Mouse (Mus musculus) forebrain, postnatal 0 days (tissue): ENCODE data around the gene Emg1. TPM values are rescaled to one million over a fixed set of nuclear protein-coding genes. Genes with fewer than 3 reads are reported as not detected.

Experiments
- ATAC-seq: fragments of 200-750 bp; cut with Nextera tagmentation; 2 replicates; pipeline ENCODE4 v1.8.0; 2017; ENCODE audit warnings: mild to moderate bottlenecking, moderate library complexity
- DNase-seq: peaks from one replicate; pipeline ENCODE4 v3.0.0-alpha.2; 2015
- H3K27ac ChIP-seq: fragments of 300-500 bp; sonication (generic); 2 replicates; pipeline ENCODE4 v1.5.1; 2014; ENCODE audit warnings: low read depth, mild to moderate bottlenecking, antibody characterized with exemption, low read length, moderate library complexity, mixed read lengths
- H3K27me3 ChIP-seq: fragments of 300-500 bp; sonication (generic); 2 replicates; pipeline ENCODE4 v1.6.1; 2014; ENCODE audit warnings: mild to moderate bottlenecking, low read length, mixed read lengths; ENCODE audit not compliant: insufficient read depth
- H3K36me3 ChIP-seq: fragments of 300-500 bp; sonication (generic); 2 replicates; pipeline ENCODE4 v1.6.1; 2014; ENCODE audit warnings: mild to moderate bottlenecking, moderate library complexity; ENCODE audit not compliant: insufficient read depth
- H3K4me1 ChIP-seq: fragments of 300-500 bp; sonication (generic); 2 replicates; pipeline ENCODE4 v1.6.1; 2014; ENCODE audit warnings: antibody characterized with exemption; ENCODE audit not compliant: insufficient read depth
- H3K4me2 ChIP-seq: fragments of 300-500 bp; sonication (generic); 2 replicates; pipeline ENCODE4 v1.6.1; 2014; ENCODE audit warnings: low read depth, mild to moderate bottlenecking, moderate library complexity
- H3K4me3 ChIP-seq: fragments of 300-500 bp; sonication (generic); 2 replicates; pipeline ENCODE4 v1.5.1; 2014; ENCODE audit warnings: low read depth, low read length, mixed read lengths
- H3K9ac ChIP-seq: fragments of 300-500 bp; sonication (generic); 2 replicates; pipeline ENCODE4 v1.6.1; 2014; ENCODE audit warnings: mild to moderate bottlenecking
- H3K9me3 ChIP-seq: fragments of 300-500 bp; sonication (generic); 2 replicates; pipeline ENCODE4 v1.6.1; 2016; ENCODE audit warnings: low read length
- CTCF ChIP-seq: sonication (generic); IDR thresholded peaks from 2 replicates; pipeline ENCODE4 v1.5.1; 2016; ENCODE audit warnings: antibody characterized with exemption, control low read depth, low read depth
- WGBS: fragments of 180-500 bp; shearing (Covaris S2); extraction: QIAGEN DNeasy Blood & Tissue Kit; methylation state at CpG from one replicate; pipeline ENCODE4 v1.1.7; 2014; 5-methylcytosine and 5-hydroxymethylcytosine counted together
- polyA plus RNA-seq: library from polyadenylated mRNA; unstranded; fragments of >200 nt; fragmentation: Nextera tagmentation; extraction: Ambion mirVana; gene quantifications from 2 replicates; pipeline ENCODE4 v1.2.1, GENCODE M21; 2015
- total RNA-seq: library from RNA; depleted of rRNA; stranded (reverse); fragments of >200 nt; gene quantifications from 2 replicates; pipeline ENCODE4 v1.2.3, GENCODE M21; 2014

Emg1 gene
- total and polyA plus RNA-seq, 2 experiments from 2014 or later: 96.2 to 105 TPM

DNA sequence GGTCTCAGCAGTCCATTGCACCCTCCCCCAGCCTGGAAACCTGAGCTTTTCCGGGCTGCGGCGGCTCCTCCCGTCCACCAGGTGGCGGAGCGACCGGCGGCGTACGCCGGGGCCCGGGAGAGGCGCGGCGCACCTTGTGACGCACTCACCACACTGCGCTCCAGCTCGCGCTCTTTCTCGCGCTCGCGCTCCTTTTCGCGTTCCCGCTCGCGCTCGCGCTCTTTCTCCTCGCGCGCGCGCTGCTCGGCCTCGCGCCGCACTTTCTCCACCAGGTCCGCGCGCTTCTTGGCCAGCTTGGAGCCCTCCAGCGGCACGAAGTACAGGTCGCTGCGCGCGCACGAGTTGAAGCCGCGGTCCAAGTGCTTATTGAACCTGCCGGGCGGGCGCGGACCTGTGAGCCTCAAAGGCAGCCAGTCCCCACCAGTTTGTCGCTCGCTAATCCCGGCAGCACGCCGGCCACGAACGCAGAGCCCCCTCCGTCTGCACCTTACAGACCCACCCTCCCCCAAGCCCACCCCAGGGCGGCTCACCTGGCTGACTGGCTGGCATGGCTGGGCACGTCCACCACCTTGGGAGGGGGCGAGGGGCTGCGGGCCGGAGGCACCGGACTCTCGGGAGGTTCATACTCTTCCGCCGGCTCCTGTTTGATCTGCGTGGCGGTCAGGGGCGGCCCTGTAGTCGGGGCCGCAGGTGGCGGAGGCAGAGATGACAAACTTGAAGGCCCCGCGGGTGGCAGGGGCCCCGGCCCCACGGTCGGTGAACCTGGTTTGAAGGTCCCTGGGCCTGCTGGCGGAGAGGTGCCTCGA, 33.7 kb upstream of the Emg1 start:
- no peaks in the 10 kb centered on the region for H3K27me3 ChIP-seq
- H3K4me2 ChIP-seq: peak overlapping the region; percentile 100
- H3K9me3 ChIP-seq: no peaks in the 10 kb centered on the region
- peak overlapping the region; percentile 89 for H3K27ac ChIP-seq
- DNase-seq: peak; percentile 99
- no peaks in the 10 kb centered on the region for H3K4me1 ChIP-seq
- H3K36me3 ChIP-seq: peaks cover 56% of the 10 kb centered on the region
- ATAC-seq: peak; percentile 84
- WGBS: 3% methylated on average over 82 of the region's 85 CpGs
- peak overlapping the region; percentile 61 for H3K4me3 ChIP-seq
- peak overlapping the region; percentile 83 for H3K9ac ChIP-seq
- peak; percentile 90 for TF ChIP-seq CTCF

GRCm38 (mm10) chr6:124744755-124745321, 32.9 kb upstream of the Emg1 start:
- TF ChIP-seq CTCF: no peak
- no peak for ATAC-seq
- peak overlapping the region; percentile 31; the same call in 1 of the 2 replicates for H3K9ac ChIP-seq
- no peaks in the 10 kb centered on the region for H3K27me3 ChIP-seq
- peak overlapping the region; percentile 71 for H3K27ac ChIP-seq
- no peak for DNase-seq
- H3K4me1 ChIP-seq: peaks cover 2% of the 10 kb centered on the region; the same call in 1 of the 2 replicates
- peaks cover 54% of the 10 kb centered on the region for H3K36me3 ChIP-seq
- H3K4me2 ChIP-seq: peak overlapping the region; percentile 100
- peak overlapping the region; percentile 61 for H3K4me3 ChIP-seq
- no peaks in the 10 kb centered on the region for H3K9me3 ChIP-seq
- 69% methylated on average over 26 of the region's 26 CpGs for WGBS

GRCm38 (mm10) chr6:124743647-124744046, 31.7 kb upstream of the Emg1 start:
- H3K27ac ChIP-seq: no peak overlapping the region
- H3K4me3 ChIP-seq: no peak overlapping the region
- no peak for DNase-seq
- peaks cover 6% of the 10 kb centered on the region; the same call in 1 of the 2 replicates for H3K4me1 ChIP-seq
- TF ChIP-seq CTCF: no peak
- H3K27me3 ChIP-seq: no peaks in the 10 kb centered on the region
- H3K36me3 ChIP-seq: peaks cover 45% of the 10 kb centered on the region
- ATAC-seq: no peak
- H3K4me2 ChIP-seq: no peak overlapping the region
- no peak overlapping the region for H3K9ac ChIP-seq
- no peaks in the 10 kb centered on the region for H3K9me3 ChIP-seq
- 90% methylated on average over 8 of the region's 8 CpGs for WGBS

GRCm38 (mm10) chr6:124742839-124743514, 31.0 kb upstream of the Emg1 start:
- Histone ChIP-seq H3K27me3 (no peaks in the 10 kb centered on the region), H3K4me1 (peaks cover 6% of the 10 kb centered on the region; the same call in 1 of the 2 replicates), H3K4me3 (no peak overlapping the region), H3K9me3 (no peaks in the 10 kb centered on the region), H3K9ac (no peak overlapping the region), H3K4me2 (no peak overlapping the region), H3K27ac (no peak overlapping the region), H3K36me3 (peaks cover 40% of the 10 kb centered on the region)
- DNase-seq: no peak
- no peak for ATAC-seq
- 93% methylated on average over 15 of the region's 15 CpGs for WGBS
- no peak for TF ChIP-seq CTCF

GRCm38 (mm10) chr6:124741842-124742241, 29.9 kb upstream of the Emg1 start:
- Histone ChIP-seq H3K4me2 (peak overlapping the region; percentile 83), H3K4me3 (peak overlapping the region; percentile 69)
- 62% methylated on average over 3 of the region's 3 CpGs for WGBS

DNA sequence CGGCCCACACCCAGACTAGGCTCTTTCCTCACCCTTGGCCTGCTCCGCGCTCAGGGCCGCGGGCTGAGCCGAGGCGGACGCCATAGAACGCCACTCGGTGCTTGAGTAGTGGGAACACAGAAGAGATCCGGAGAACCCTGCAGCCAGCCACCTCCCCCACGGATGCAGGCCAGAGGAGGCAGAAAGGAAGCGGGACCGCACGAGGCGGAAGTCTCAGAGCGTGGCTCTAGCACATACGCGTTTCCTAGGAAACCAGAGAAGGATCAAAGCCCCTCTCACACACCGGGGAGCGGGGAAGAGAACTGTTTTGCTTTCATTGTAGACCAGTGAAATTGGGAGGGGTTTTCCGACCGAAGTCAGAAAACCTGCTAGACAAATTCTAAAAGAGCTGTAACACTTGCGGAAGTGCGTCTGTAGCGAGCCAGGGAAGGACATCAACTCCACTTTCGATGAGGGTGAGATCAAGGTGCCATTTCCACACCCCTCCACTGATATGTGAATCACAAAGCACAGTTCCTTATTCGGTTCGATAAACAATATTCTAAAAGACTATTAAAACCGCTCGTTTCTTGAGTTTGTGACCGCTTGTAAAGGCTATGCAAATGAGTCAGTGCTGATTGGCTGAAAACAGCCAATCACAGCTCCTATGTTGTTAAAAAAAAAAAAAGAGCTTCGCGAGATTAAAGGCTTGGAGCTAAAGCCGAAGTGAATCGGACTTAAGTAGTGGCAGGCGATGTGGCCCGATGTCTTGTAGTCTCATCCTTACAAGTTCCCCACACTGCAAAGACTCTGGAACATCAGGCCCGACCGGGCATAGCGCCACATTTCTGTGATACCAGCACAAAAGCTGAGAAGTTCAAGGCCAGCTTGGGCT, 29.1 kb upstream of the Emg1 start, which contains the start of gene Grcc10:
Gene Grcc10 (minus strand): TSS at position 487 of the 874 bp plus-strand sequence.
- under 1% methylated on average over 41 of the region's 41 CpGs for WGBS
- H3K27me3 ChIP-seq: no peaks in the 10 kb centered on the region
- ATAC-seq: peak; percentile 88
- H3K27ac ChIP-seq: peak within 1 kb of the TSS; percentile 100
- no peaks in the 10 kb centered on the region for H3K9me3 ChIP-seq
- H3K4me1 ChIP-seq: peaks cover 6% of the 10 kb centered on the region; the same call in 1 of the 2 replicates
- peak within 1 kb of the TSS; percentile 97 for H3K9ac ChIP-seq
- peak within 1 kb of the TSS; percentile 83 for H3K4me2 ChIP-seq
- TF ChIP-seq CTCF: peak; percentile 15; the same call in 1 of the 2 replicates
- DNase-seq: peak; percentile 94
- H3K4me3 ChIP-seq: peak within 1 kb of the TSS; percentile 69
- H3K36me3 ChIP-seq: peaks cover 26% of the 10 kb centered on the region

More at GRCm38 (mm10) chr6:124741842-124742241, 29.9 kb upstream of the Emg1 start:
- peak overlapping the region; percentile 100 for H3K27ac ChIP-seq
- peak; percentile 11 for DNase-seq
- H3K27me3 ChIP-seq: no peaks in the 10 kb centered on the region
- no peak for ATAC-seq
- H3K36me3 ChIP-seq: peaks cover 29% of the 10 kb centered on the region
- peaks cover 6% of the 10 kb centered on the region; the same call in 1 of the 2 replicates for H3K4me1 ChIP-seq
- no peak for TF ChIP-seq CTCF
- peak overlapping the region; percentile 97 for H3K9ac ChIP-seq
- H3K9me3 ChIP-seq: no peaks in the 10 kb centered on the region
